Mouse (Mus musculus) monocyte, adult 2 months (primary cell): ENCODE measurements around the gene Thap3.

Experiments used
- DNase-seq, 2 experiments: peaks; one replicate each; pipeline ENCODE4 v3.0.0; 2022; ENCODE audit warnings: low spot score in 2 of 2, low read depth in 1 of 2

Thap3 gene

DNA sequence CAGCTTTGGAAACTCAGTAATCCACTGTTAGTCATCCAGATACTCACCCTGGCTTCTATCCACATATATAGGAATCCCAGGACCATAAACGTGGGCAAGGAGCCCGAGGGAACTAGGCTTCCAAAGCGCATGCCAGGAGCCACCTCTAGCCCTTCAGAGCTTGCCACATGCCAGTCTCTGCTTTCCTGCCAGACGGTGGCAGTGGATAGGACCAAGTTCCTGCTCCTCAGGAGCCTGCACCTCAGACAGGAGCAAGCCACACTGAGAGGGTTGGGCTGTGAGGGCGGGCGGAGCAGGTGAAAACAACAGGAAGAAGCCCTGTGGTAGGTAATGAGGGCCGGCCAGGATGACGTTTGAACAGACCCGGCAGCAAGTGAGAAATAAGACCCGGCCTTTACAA lies 2.9 kb downstream of the Thap3 start:
- DNase-seq = no peak

DNA sequence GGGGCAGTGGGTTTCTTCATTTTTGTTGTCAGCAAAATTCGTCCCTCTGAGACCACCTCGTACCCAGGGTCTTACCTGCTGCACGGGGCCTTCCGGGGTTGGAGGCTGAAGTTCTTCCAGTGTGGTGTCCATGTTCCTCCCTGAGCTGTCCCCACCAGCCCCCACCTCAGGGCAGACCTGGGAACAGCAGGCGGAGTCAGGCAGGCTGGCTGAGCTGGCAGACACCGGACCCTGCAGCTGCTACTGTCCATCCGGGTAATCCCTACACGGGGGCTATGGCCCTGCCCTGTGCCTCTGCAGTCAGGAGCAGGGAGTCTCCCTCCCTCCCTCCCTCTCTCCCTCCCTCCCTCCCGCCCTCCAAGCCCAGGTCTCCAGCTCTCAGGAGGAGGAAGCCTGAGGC lies 5.2 kb downstream of the Thap3 start:
- DNase-seq = no peak

DNA sequence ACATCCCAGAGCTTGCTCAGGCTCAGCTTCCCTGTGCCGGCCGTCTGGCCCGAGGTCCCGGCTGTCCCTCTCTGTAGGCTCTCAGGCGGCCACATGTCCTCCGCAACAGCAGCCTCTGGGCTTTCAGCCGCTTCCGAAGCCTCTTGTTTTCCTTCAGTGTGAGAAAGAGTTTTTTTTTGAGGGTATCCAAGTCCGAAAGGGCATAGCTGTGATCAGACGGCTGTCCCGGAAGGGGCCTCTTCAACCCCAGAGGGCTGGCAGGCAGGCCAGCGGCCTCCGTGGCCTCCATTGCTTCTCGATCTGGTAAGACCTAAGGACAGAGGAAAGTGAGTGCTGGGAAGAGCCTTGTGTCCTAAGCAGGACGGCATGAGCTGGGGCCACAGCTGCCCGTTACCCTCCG lies 5.8 kb downstream of the Thap3 start:
- no peak for DNase-seq

DNA sequence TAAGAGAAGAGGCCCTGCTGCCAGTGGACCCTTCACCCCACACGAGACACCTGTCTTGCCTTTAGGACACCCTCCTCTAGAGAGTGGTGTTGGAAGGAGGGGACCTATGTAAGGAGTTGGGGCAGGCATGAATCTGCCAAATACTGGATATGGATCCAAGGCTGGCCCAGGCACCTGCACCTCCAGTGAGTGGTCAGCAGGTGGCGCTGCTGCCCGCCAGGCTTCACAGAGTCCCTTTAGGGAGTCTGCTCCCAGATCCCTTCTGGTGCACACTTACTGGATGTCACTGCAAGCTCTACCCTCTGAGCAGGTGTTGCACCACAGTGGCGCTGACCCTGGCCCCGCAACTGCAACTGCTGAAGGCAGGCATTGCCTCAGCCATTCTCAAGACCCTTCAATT lies 7.4 kb downstream of the Thap3 start:
- peak; percentile 42 to 72 for DNase-seq

DNA sequence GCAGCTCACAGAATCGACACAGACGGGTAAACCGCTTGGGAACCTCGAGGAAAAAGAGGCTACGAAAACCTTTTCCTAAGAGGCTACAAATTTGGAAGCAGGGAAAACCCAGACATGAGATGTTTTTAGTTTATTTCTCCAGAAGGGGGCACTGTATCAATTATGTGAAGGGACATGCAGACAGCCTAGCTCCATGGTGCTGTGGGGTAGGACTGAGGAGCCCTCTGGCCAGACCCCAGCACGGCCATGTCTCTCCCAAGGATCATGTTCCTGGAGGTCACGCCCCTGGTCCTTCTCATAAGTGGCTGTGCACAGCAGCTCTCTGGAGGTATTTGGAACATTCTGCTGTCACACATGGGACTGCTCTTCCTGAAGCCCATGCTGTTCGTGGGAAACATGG lies 8.1 kb downstream of the Thap3 start:
- no peak for DNase-seq

DNA sequence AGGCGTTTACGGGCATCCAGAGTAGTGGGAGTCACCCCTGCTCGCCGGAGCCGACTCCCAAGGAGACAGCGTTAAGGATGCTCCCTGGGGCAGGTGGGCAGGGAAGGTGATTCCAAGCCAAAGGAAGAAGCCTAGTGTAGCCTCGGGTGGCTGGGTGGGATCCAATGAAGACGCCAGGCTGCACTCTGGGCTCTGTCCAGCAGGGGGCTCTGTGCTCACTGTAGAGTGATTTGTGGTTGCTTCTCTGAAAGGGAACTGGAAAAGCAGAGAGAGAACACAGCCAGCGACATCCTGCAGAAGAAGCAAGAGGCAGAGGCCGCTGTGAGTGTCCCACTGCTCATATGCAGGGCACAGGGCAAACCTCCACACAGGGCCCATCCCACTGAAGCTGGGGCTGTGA lies 11.0 kb downstream of the Thap3 start:
- DNase-seq = peak; percentile 47 to 81

DNA sequence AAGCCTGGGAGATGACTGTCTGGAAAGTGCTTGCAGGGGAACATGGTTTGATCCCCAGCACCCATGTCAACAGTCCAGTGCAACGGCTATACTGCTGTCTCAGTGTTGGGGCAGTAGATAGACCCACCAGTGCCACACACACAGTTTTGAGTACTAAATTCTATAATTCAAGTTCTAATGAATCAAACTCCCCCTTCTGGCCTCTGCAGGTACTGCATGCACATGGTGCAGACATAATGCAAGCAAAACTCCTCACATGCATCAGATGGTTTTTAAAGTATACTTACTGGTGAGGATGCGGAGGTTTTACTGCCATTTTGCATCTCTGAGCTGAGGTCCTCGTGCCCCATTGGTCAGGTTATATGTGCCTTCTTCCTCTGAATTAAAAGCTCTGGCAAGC lies 13.4 kb downstream of the Thap3 start:
- no peak for DNase-seq

DNA sequence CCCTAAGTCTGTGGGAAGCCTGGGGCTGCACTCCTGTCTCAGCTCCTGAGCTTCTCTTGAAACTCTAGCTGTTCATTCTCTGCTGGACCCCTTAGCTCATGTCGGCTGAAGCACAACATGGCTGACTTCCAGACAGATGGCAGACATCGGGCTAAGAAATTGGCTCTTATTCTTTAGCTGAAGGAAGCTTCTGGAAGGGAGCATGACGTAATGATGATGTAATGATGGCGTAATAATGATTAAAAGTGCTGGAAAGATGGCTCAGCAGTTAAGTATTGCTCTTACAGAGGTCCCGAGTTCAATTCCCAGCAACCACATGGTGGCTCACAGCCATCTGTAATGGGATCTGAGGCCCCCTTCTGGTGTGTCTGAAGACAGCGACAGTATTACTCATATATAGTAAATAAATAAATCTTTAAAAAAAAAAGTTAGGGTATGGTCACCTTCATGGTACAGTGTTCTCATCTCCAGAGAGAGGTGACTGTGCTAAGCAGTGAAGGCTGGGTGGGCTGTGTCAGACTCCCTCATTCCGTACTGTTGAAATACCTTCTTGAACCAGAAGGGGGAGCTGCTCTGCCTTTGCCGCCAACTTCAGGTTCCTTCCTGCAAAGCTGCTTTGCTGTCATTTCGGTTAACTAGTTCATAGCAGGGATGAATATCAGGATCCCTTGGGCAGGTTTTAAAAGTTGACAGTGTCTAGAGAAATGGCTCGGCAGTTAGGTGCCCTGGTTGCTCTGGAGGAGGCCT lies 16.4 kb downstream of the Thap3 start:
- DNase-seq = no peak

DNA sequence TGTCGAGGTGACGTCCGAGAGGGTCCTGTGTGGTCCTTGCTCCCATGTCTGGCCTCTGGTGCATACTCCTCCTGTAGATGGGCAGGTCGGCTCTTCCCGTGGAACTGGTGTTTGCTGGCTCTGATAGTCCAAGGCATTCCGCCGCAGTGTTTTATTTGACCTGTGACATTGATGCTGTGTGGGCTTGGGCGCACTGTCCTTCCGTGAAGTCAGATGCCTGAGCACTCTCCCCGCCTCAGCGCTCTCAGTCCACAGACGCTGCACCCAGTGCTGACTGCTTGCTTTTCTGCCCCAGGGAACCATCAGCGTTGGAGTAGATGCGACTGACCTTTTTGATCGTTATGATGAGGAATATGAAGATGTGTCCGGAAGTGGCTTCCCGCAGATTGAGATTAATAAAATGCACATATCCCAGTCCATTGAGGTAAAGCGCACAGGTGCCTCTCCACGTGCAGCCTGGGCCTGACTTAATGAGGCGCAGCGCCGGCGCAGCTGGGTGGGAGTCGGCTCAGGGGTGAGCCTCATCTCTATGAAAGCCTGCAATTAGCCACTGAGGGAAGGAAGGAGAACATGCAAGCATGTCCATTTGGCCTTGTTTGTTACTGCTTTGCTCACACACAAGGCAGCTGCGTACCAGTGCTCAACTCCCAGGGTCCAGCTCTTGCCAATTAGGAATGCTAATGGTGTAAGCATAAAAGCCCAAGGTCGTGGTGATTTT lies 20.4 kb downstream of the Thap3 start:
- DNase-seq = no peak

DNA sequence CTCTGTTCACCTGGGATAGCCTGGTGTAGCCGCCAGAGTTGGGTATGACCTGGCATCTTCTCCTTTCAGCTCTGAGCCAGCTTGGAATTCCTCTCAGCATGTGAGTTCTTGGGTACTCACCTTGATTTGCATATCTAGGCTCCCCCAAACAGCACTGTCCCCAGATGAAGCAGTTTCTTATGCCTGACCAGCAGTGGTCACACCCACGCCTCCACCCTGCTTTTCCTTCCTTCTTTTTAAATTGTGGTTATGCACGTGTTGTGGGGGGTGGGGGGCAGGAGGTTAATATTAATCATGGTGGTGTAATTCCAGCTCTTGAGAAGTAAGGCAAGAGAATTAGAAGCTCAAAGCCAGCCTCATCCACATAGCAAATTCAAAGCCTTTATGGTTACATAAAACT lies 26.0 kb downstream of the Thap3 start:
- DNase-seq = peak; percentile 19 to 20

DNA sequence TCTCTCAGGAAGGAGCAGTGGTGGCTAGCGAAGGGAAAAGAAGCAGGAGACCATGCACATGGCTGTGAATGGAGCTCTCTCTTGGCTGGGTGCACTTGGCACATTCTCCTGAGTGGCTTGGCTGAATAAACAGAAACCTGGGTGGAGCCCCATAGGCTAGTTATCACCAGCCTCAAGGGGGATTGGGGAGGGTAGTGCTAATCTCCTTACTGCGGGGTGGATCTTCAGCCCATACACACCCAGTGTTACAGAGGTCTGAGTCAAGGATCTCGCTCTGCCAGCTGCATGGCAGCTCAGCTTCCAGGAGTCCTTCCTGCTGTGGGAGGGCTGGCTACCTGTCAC lies 28.3 kb downstream of the Thap3 start:
- DNase-seq = no peak

DNA sequence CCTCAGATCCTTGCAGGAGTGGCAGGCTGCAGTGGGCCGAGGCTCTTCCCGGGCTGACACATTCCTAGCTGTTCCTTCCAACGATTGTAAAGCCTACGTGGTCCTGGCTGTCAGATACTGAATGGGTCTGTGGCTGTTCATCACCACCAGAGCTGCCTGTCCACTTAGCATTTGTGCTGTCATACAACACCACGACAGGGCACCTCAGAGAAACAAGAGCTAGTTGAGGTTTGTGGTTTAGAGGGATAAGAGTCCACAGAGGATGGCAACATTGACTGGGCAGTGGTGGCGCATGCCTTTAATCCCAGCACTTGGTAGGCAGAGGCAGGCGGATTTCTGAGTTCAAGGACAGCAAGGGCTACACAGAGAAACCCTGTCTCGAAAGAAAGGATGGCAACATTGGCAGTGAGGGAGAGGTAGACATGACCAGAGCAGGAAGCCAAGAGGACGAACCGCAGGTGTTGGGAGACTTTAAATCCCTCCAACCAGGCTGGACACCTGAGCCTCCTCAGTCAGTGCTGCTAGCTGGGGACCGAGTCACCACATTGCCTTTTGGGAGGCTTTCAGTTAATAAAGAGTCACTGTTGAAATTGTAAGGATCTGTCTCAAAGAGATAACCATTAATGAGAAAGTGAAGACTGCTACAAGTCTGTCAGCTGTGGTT lies 28.8 kb downstream of the Thap3 start:
- no peak for DNase-seq

DNA sequence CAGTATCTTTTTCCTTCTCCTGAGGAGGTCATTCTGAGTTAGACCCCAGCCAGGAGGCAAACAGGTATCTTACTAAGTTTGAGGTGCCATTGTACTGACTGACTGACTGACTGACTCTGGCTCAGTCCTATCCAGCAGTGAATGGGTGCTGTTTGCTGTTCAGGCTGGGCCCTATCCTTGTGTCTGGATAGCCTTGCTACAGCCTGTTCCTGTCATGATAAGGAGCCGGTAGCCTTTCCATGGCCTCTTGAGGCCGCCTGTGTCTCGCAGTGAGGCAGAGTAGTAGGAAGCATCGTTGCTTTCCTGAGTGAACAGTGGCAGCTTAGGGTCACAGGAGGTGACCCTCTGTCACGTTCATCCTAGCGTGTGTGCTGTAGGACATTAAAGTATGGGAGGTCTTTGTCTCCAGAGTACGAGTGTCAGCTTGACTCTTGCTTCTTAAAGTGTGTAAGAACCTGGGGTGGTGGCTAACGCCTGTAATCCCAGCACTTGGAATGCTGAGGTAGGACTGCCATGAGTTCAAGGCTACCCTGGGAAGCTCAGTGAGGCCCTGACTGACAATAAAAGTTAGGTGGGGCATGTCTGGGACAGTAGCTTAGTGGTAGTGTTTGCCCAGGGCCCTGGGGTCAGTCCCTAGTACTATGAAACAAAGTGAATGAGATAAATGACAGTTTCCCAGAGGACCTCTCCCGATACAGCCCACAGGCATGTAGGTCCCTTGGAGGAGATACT lies 31.0 kb downstream of the Thap3 start:
- DNase-seq = no peak

DNA sequence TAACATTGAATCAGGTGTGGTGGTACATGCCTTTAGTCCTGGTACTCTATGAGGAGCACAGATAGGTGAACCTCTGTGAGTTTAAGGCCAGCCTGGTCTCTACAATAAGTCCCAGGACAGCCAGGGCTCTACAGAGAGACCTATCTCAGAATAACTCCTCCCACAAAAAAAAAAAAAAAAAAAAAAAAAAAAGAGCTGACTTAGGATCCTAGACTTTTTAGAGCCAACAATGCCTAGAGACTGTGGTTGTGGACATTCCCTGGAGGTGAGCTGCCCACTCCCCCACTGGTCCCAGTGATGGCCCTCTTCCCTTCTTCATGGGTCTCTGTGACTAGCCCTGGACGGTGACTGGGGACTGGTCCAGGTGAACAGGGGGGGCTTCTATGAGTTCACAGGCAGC lies 33.0 kb downstream of the Thap3 start:
- no peak for DNase-seq

DNA sequence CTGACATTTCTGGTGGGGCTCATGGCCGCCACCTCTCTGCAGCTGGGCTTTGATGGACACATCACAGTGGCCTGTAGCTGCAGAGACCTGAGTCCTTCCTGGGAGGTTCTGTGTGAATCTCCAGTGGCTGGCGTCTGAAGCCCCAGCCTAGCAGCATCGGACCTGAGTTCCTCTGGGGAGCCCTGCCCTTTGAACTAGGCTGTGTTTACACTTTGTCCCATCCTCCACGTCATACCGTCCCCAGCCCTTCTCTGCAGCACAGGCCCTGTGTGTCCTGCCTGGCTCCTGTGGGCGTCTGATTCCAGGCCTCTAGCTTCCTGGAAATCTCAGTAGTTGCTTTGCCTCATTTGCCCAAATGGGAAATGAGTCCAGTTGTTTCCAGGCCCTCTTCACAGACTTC lies 35.6 kb downstream of the Thap3 start:
- DNase-seq = no peak

DNA sequence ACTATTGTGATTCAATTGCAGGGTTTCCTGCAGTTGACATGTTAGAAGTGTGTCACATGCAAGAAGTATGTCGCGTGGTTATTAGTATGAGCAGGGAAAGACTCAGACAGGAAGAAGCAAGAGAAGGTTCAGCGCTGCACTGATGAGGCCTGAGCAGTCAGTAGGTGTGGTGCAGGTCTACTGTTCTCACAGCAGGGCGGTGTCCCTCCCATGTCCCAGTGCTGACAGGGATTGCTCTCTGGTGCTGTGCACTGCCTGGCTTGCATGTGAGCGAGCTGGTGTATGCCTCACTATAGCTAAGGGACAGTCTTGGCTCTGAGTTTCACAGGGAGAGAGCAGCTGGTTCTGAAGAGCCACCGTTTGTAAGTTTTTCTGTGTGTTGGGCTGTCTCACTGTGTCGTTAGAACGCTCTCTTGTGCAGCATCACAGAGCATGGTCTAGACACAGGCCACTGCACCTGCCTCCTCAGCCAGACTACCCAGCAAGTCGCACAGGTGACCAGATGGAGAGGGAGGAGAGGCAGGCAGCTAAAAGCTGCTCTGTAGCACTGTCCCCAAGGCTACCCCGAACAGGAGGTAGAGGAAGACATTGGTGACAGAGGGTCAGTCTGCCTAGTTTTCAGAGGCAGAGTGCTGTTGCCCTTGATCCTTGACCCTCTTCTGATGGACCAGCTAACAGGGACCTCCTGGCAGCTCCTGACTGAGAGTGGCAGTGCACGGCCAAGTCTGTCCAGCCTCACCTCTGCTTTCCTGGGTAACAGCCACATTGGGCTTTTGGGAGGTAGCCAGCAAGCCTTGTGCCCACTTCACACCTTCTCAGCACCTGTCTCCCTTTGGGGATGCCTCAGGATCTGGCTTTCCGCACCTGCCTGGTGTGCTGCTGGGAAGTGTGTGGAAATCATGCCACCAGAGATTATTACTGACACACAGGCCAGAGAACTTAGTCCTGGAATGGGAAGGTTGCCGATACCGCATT lies 40.0 kb downstream of the Thap3 start:
- DNase-seq = no peak

DNA sequence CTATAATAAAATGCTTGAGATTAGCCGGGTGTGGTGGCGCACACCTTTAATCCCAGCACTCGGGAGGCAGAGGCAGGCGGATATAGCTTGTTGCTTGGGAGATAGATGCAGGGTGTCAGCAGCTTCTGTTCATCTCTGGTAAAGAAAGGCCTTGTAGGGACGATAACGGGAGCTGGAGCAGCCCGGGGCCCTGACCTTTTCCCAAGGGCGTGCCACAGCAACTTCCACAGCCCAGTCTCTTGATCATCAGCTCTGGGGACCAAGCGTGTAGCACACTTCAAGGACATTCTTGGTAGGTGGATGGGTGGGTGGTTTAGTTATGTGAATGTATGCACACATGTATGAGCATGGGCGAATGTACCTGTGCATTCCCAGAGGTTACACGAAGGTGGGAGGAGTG lies 42.6 kb downstream of the Thap3 start:
- no peak for DNase-seq

DNA sequence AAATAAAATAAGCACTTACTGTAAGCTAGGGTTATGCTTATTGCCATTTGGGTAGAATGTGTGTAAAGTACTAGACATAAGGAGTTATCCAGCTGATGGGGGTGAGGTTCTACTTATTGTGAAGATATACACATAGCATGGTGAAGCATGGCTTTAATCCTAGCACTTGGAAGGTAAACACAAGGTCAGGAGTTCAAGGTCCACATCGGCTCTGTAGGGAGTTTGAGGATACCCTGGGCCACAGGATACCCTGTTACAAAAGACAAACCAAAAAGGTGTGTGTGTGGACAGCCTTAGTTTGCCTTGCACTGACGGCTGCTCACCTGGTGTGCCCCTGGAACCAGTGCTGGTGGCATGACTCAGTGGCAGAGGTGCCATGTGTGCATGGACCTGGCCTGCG lies 50.7 kb downstream of the Thap3 start:
- DNase-seq = no peak

DNA sequence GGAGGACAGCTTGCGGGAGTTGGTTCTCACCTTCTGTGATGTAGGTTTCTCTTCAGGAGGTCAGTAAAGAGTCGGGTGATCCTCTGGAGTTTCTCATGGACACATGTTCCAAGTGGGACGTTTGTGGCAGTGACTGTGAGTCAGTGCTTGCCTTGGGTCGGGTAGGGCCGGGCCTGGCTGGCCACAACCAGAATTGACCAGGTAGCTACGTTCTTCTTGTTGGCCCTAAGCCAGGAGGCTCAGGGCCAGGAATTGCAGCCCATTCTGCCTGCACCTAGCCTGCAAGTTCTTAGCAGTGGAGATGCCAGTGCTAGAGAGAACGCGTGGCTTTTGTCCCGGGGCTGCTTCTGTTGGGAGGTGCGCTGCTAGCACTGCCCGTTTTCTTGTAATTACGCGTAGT lies 51.4 kb downstream of the Thap3 start:
- DNase-seq = no peak

DNA sequence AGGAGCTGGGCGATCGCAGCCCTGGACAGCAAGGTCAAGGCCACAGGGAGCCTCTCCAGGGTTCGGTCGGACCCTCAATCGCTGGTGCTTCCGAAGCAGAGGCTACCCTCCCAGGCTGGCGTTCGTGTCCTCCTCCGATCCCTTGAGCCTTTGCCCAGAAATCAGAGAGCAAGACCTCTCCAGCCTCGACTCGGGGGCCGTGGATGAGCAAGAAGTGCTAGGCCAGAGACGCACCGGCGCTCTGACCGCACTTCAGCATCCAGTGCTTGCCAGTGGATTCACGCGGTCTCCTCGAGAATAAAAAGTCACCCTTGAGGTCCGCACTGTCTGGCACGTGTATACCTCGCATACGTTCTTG lies 54.6 kb downstream of the Thap3 start:
- no peak for DNase-seq
